Mouse (Mus musculus) c-Kit-negative CD71-positive TER-119-positive erythroid progenitor cells, embryonic 14.5 days (primary cell): ENCODE data around the gene Cep55.

Experiments
- DNase-seq: peaks from one replicate; pipeline ENCODE4 v3.0.0-alpha.2; 2013; ENCODE audit warnings: low read depth, low spot score

Cep55 gene

GRCm38 (mm10) chr19:38043281-38043981, 11.4 kb upstream of the Cep55 start, which contains the start of gene Myof:
Myof (minus strand) TSS chr19:38043577.
- DNase-seq, result no peak

- no peak for DNase-seq
These were observed 9.6 kb upstream of the Cep55 start for GRCm38 (mm10) chr19:38045198-38045597.

GRCm38 (mm10) chr19:38049686-38050085, 5.1 kb upstream of the Cep55 start:
- DNase-seq, result no peak

GRCm38 (mm10) chr19:38053227-38054041, 1.4 kb upstream of the Cep55 start:
- no peak for DNase-seq

- DNase-seq, result no peak
These were observed 577 bp upstream of the Cep55 start for GRCm38 (mm10) chr19:38054149-38054719.

GRCm38 (mm10) chr19:38055798-38056197, 987 bp downstream of the Cep55 start:
- no peak for DNase-seq

- no peak for DNase-seq
These were observed 1.5 kb downstream of the Cep55 start for GRCm38 (mm10) chr19:38056276-38056675.

- no peak for DNase-seq
These were observed 2.1 kb downstream of the Cep55 start for GRCm38 (mm10) chr19:38056931-38057330.

- DNase-seq, result no peak
These were observed 8.4 kb downstream of the Cep55 start for GRCm38 (mm10) chr19:38063201-38063600.

- no peak for DNase-seq
These were observed 9.2 kb downstream of the Cep55 start for GRCm38 (mm10) chr19:38064051-38064450.

- DNase-seq, result no peak
These were observed 18.4 kb downstream of the Cep55 start for GRCm38 (mm10) chr19:38073226-38073625.

- no peak for DNase-seq
These were observed 20.2 kb downstream of the Cep55 start for GRCm38 (mm10) chr19:38075051-38075450.

- no peak for DNase-seq
These were observed 21.4 kb downstream of the Cep55 start for GRCm38 (mm10) chr19:38076251-38076650.

GRCm38 (mm10) chr19:38077851-38078540, 23.2 kb downstream of the Cep55 start:
- no peak for DNase-seq

GRCm38 (mm10) chr19:38081361-38081760, 26.6 kb downstream of the Cep55 start:
- DNase-seq, result no peak

- no peak for DNase-seq
These were observed 28.2 kb downstream of the Cep55 start for GRCm38 (mm10) chr19:38082931-38083525.

- DNase-seq, result no peak
These were observed 31.0 kb downstream of the Cep55 start for GRCm38 (mm10) chr19:38085841-38086240.

GRCm38 (mm10) chr19:38086948-38087551, 32.2 kb downstream of the Cep55 start:
- no peak for DNase-seq

GRCm38 (mm10) chr19:38089358-38089757, 34.5 kb downstream of the Cep55 start:
- no peak for DNase-seq

GRCm38 (mm10) chr19:38091512-38091985, 36.7 kb downstream of the Cep55 start:
- DNase-seq, result no peak

- no peak for DNase-seq
These were observed 41.4 kb downstream of the Cep55 start for GRCm38 (mm10) chr19:38096231-38096630.
